Comparison of ENCODE assay signal across 16 mouse cellular contexts in the genomic region with DNA sequence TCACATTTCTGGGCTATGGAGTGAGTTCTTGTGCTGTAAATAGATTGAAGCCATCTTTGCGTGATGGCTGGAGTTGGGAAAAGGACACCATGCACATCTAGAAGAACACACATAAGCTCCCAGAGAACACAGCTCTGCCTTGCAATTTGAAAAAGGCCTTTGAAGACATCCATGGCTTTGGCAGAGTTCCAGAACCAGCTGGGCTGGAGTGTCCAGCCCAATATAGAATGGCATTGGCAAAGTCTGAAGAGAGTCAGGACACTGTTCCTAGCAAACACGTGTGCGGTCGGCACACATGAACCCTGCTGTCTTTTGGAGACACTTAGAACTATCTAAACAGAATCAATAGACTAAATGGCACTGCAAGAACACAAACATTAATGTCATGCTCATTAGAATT. TPM values are rescaled to one million over a fixed set of nuclear protein-coding genes. Genes with fewer than 3 reads are reported as not detected.
DNase-seq lines count a peak whose midpoint lies in the region; ATAC-seq and TF ChIP-seq lines count a peak whose summit lies in the region.
"Had no signal": no experiment of that assay in that cellular context is flagged by ENCODE, and none has a peak within 500 bp of the region (broad histone marks: within the 10 kb centered on the region; RNA-seq: fewer than 3 reads in every experiment).

No protein-coding gene starts in this region.

- H3K4me3 ChIP-seq in gastrocnemius, adult 2 months, result no peak overlapping the region
- H3K4me3 ChIP-seq in heart, postnatal 0 days (ENCODE audit: low read depth, low read length), result no peak overlapping the region
- H3K4me3 ChIP-seq: embryonic facial prominence, embryonic 12.5 days; forebrain, embryonic 10.5 days; limb, embryonic 13.5 days had no signal

- peak overlapping the region; percentile 83 for H3K27ac ChIP-seq in gastrocnemius, adult 2 months
- peak overlapping the region; percentile 84 for H3K27ac ChIP-seq in heart, postnatal 0 days (ENCODE audit: low read depth)
- H3K27ac ChIP-seq: embryonic facial prominence, embryonic 12.5 days; forebrain, embryonic 10.5 days; limb, embryonic 13.5 days had no signal

- ATAC-seq in heart, postnatal 0 days (ENCODE audit: insufficient read depth, low read depth), result peak; percentile 73; the same call in 1 of the 2 replicates
- ATAC-seq: activated CD4-positive, CD25-positive, alpha-beta regulatory T cell, adult 4 months had no signal

- no peak overlapping the region for H3K9ac ChIP-seq in heart, postnatal 0 days (replicated peaks; ENCODE audit: low read depth, low read length)
- H3K9ac ChIP-seq: embryonic facial prominence, embryonic 12.5 days; limb, embryonic 13.5 days had no signal

- no peaks in the 10 kb centered on the region for H3K36me3 ChIP-seq in heart, postnatal 0 days (replicated peaks; ENCODE audit: control insufficient read depth, insufficient read depth, low read length)
- H3K36me3 ChIP-seq: embryonic facial prominence, embryonic 12.5 days; forebrain, embryonic 10.5 days; limb, embryonic 13.5 days had no signal

- intact Hi-C loops in gastrocnemius, adult 2 months (cut with DNase I), result loop anchor here (1.0 to 2.0 kb wide), 2 partner anchors 15 to 28 kb away; no protein-coding TSS in a partner anchor
- intact Hi-C loops in gastrocnemius, postnatal 36 days (cut with DNase I), result no loop called here
- intact Hi-C loops in left cerebral cortex, postnatal 4 days (cut with DNase I), result no loop called here

- TF ChIP-seq CTCF in gastrocnemius, adult 2 months (IDR thresholded peaks at IDR 0.05), result no peak
- TF ChIP-seq CTCF in heart, postnatal 0 days (IDR thresholded peaks at IDR 0.05; ENCODE audit: low read depth), result no peak

- no peak overlapping the region for H3K4me2 ChIP-seq in heart, postnatal 0 days (ENCODE audit: low read depth, low read length)
- H3K4me2 ChIP-seq: embryonic facial prominence, embryonic 12.5 days; limb, embryonic 13.5 days had no signal

- H3K4me1 ChIP-seq in heart, postnatal 0 days (ENCODE audit: control insufficient read depth, insufficient read depth), result peaks cover 27% of the 10 kb centered on the region
- H3K4me1 ChIP-seq: embryonic facial prominence, embryonic 12.5 days; forebrain, embryonic 10.5 days; limb, embryonic 13.5 days had no signal

- TF ChIP-seq EP300 in heart, postnatal 0 days (IDR thresholded peaks at IDR 0.05; ENCODE audit: low read depth), result no peak

- no peaks in the 10 kb centered on the region for H3K9me3 ChIP-seq in heart, postnatal 0 days (replicated peaks; ENCODE audit: control insufficient read depth, low read length)
- H3K9me3 ChIP-seq: embryonic facial prominence, embryonic 12.5 days; forebrain, embryonic 10.5 days; limb, embryonic 13.5 days had no signal

- DNase-seq in gastrocnemius, adult 2 months, result peak; percentile 67
- no peak for DNase-seq in gastrocnemius, postnatal 36 days
- peak; percentile 70 for DNase-seq in left cerebral cortex, postnatal 4 days
- no peak for DNase-seq in left cerebral cortex, adult 11 months (ENCODE audit: low spot score)
- peak; percentile 41 for DNase-seq in gastrocnemius, postnatal 25 days
- DNase-seq in heart, postnatal 0 days (ENCODE audit: low spot score), result peak; percentile 64
- no peak for DNase-seq in layer of hippocampus, adult 9-10 months (ENCODE audit: low spot score)
- DNase-seq in embryo, embryonic 10.5 days (ENCODE audit: low spot score), result no peak
- DNase-seq: cerebellum, adult 9-11 months; kidney, adult 11 months; lung, adult 18-20 months; thymus, postnatal 4 days had no signal

- H3K27me3 ChIP-seq in heart, postnatal 0 days (ENCODE audit: control insufficient read depth, insufficient read depth, low read length), result no peaks in the 10 kb centered on the region
- H3K27me3 ChIP-seq: embryonic facial prominence, embryonic 12.5 days; limb, embryonic 13.5 days had no signal

- 45% methylated on average over 4 of the region's 4 CpGs for WGBS in heart, postnatal 0 days

RNA-seq across cellular contexts. Expression of gene Pdlim5, which starts 26.7 kb away (rescaled TPM):
- total RNA-seq in gastrocnemius, adult 2 months (2021), result 100 to 1,000 TPM; 585 to 709 TPM
- 100 to 1,000 TPM; 512 to 573 TPM for total RNA-seq in gastrocnemius, postnatal 36 days (2021)
- total RNA-seq in left cerebral cortex, postnatal 4 days (2021), result 10 to 100 TPM; 16.7 to 19.3 TPM
- total RNA-seq in gastrocnemius, postnatal 25 days (2021), result 100 to 1,000 TPM; 560 to 651 TPM
- 512 and 650 TPM in 2 replicates for total RNA-seq in heart, postnatal 0 days (2014; rRNA removed; ENCODE audit: low replicate concordance)
- polyA plus RNA-seq in heart, postnatal 0 days (2015; fragmentation: Nextera tagmentation; extraction: Ambion mirVana), result 336 and 367 TPM in 2 replicates

Comparison
In these comparisons a context has a peak if more than half of its experiments do, and no peak if none do; other contexts are left out.
1. DNase-seq: peak in gastrocnemius, adult 2 months (single experiment), left cerebral cortex, postnatal 4 days (single experiment), gastrocnemius, postnatal 25 days (single experiment) and heart, postnatal 0 days (single experiment); none in gastrocnemius, postnatal 36 days (0 of 2), left cerebral cortex, adult 11 months (single experiment), layer of hippocampus, adult 9-10 months (single experiment) and embryo, embryonic 10.5 days (single experiment).
2. RNA of gene Pdlim5, which starts 26.7 kb away (total RNA-seq): 585 to 709 TPM in gastrocnemius, adult 2 months, 560 to 651 TPM in gastrocnemius, postnatal 25 days, 512 to 573 TPM in gastrocnemius, postnatal 36 days and 512 to 650 TPM in heart, postnatal 0 days; 16.7 to 19.3 TPM in left cerebral cortex, postnatal 4 days; every median in the first group is over 10 times any median in the second.